Mouse (Mus musculus): ENCODE results near the gene Fam205a3.
"Not testable (repeated sequence)": the region's sequence is repeated elsewhere in the genome, so short reads cannot be mapped to it uniquely, and the experiment has no call there.

Gene Fam205a3

GRCm38 (mm10) chr4:42318034-42318433 lies at the start of gene Fam205a3:
Fam205a3 (plus strand) TSS chr4:42318334.
- DNase-seq, result not testable (repeated sequence)

DNA sequence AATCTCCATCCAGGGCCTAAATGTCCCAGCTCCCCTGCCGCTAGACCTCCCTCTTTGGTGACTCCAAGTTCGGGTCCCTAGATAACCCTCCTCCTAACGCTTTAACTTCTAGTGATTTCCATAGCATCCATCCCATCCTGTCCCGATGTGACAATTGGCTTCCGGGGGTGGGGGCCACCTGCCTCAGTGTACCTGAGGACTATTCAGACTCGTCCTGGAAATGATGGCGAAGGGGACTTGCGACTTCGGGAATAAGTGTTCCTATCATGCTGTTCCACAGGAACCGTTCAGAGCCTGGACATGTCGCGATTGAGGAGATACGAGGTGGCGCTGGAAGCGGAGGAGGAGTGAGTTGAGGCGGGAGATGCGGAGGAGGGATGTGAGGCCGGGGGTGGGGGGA lies 24.2 kb upstream of the Fam205a3 start, which contains the start of gene Gm21953:
Gene Gm21953, plus strand, starts transcription at position 301 of the 400 bp plus-strand sequence.
- not testable (repeated sequence) for DNase-seq
